Mouse (Mus musculus): ENCODE measurements at regions not wholly inside any gene's neighbourhood (a gene's known extent, or its start where the extent isn't known, plus 50 kb on each side); places are given as distances from the start of the nearest gene placed in this dataset.

- TF ChIP-seq EP300 (IDR thresholded peaks at IDR 0.05) (no peak), CTCF (IDR thresholded peaks at IDR 0.05) (no peak)
These were observed 430.2 kb downstream of the Zfp704 start for GRCm38 (mm10) chr3:9179641-9180040.
